Mouse (Mus musculus) cerebellum, adult 9-11 months (tissue): ENCODE measurements around the gene Ntrk3.

Source experiments
- DNase-seq: peaks from one replicate; pipeline ENCODE4 v3.0.0; 2022

The Ntrk3 gene

GRCm38 (mm10) chr7:78294322-78294721 is 443.5 kb downstream of the Ntrk3 start:
- no peak for DNase-seq

DNA sequence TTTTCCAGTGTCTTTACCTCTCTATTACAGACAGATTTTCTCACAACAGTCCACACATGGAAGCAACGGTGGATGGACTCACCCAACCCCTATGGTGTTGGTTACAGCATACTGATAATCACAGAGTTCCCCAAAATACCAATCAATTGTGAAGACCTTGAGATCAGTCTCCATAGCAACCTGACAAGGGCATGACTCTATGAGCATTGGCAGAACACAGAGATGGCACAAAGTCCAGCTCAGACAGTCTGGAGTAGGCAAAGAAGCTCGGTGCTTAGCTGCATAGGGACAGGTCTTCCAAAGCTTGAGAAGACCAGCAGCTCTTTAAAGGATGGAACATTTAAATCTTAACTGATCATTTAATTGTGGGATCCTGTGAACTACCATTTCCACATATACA is 447.6 kb downstream of the Ntrk3 start:
- DNase-seq = no peak

GRCm38 (mm10) chr7:78286516-78287238 is 451.1 kb downstream of the Ntrk3 start:
- DNase-seq = peak; percentile 91

GRCm38 (mm10) chr7:78269506-78270250 is 468.1 kb downstream of the Ntrk3 start:
- peak; percentile 44 for DNase-seq

- DNase-seq = no peak
Observed at GRCm38 (mm10) chr7:78267461-78268007, 470.3 kb downstream of the Ntrk3 start.

DNA sequence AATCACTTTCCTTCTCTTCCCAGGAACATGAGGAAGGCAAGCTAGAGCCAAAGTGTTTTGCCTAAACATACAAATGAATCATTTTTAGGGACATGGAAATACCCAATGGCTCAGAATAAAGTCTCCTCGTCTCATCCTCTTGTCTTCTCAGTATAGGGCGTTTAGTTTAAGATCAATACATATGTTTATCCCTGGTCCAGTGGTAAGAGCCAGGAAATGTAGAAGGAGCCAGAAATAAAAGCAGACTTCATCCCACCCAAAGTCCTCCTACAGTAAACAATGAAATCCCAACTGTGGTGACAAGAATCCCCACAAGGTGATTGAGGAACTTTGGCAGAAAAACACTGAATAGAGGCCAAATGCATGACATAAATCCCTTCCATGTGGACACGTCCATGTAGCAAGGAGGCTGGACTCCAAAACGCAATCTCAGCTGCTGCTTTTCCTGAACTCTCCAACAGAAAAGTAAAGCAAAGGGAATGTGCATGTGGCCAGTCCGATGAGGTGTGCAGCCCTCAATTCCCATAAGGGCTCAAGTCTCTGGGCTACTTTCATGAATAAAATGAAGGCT is 473.3 kb downstream of the Ntrk3 start:
- peak; percentile 42 for DNase-seq

GRCm38 (mm10) chr7:78261420-78262125 is 476.2 kb downstream of the Ntrk3 start:
- no peak for DNase-seq

DNA sequence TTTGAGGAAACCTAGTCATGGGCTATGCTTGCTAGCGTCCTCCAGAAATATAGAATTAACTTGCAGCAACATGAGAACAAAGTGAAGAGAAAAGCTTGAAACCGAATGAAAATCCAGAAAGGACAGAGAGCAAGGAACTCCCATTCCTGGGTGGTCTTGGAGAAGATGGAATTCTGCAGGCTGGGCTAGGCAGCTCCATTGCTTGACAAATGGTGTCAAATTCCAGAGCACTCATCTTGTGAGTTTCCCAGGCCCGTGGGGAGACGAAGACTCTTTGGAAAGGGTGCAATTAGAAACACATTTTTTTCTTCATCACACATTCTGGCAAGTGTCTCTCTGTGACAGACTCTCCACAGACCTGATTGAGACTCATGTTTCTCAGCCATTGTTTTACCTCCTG is 479.7 kb downstream of the Ntrk3 start:
- DNase-seq = no peak

GRCm38 (mm10) chr7:78253777-78254385 is 483.9 kb downstream of the Ntrk3 start:
- DNase-seq = no peak

- no peak for DNase-seq
Observed at GRCm38 (mm10) chr7:78248119-78248642, 489.6 kb downstream of the Ntrk3 start.

- DNase-seq = no peak
Observed at GRCm38 (mm10) chr7:78239012-78239411, 498.8 kb downstream of the Ntrk3 start.

DNA sequence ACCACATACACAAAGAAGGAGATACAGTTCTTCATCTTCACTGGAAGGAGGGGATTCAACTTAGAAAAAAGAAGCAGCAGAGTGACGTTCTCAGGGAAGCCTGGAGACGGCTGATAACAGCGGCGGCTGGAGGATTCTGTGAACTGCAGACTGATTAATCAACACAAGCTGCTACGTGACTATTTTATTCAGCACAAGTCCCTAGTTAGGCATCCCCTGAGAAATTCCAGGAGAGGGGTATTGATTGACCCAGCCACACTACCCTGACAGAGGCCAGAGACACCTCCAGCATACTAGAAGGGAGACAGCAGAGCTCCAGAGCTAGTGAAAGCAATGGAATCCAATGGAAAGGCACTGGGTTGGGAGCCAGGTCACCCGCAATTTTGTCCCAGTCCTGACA is 516.1 kb downstream of the Ntrk3 start:
- DNase-seq = no peak

- DNase-seq = no peak
Observed at GRCm38 (mm10) chr7:78220949-78221348, 516.9 kb downstream of the Ntrk3 start.

DNA sequence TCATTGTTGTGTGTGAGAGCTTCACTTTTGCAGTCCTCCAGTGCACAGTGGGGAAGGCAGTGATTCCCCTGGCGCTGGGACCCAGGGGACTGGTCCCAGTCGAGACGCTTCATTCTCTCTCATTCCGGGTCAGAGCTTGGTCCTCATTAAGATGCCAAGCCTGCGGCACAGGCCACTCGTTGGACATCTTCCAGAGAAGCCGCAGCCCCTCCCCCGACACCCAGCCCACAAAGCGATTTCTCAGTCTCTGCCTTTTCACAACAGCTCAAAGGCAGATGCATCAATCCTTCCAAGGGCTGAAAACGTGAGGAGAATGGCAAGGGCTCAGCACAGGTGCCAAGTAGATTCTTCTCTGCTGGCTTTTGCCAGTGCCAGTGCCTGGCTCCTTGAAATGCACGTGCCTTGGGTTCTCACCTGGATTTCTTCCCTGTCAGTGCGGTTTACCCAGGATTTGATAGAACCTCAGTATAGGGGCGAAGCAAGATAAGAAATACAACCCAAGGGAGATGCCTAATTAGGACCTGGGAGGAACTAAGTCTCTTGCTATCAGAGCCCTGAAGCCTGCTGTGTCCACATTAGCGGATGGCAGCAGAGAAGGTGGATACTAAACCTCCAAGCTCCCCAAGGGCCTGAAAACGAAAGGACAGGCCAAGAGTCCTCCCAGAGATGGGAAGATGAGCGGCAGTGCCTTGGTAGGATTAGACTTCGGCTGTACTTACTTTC is 546.7 kb downstream of the Ntrk3 start:
- DNase-seq = peak; percentile 52

- no peak for DNase-seq
Observed at GRCm38 (mm10) chr7:78185578-78185977, 552.2 kb downstream of the Ntrk3 start.

DNA sequence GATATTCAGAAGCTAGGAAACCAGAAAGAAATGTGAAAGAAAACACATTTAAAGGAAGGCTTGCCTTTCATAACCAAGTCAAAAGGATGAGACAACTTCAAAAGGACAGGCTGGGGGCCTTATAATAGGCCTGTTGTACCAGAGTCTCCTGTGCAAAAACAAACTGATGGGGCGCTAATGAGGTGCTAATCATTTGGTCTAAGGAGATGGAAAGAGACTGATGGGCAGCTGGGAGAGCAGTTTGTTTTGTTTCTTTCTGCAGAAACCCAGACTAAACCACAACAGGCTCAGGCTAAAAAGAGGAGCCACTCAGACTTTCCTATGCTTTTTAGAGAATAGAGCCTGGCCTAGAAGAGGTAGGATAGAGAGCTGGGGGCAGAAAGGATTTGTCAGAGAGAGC is 554.4 kb downstream of the Ntrk3 start:
- DNase-seq = no peak

DNA sequence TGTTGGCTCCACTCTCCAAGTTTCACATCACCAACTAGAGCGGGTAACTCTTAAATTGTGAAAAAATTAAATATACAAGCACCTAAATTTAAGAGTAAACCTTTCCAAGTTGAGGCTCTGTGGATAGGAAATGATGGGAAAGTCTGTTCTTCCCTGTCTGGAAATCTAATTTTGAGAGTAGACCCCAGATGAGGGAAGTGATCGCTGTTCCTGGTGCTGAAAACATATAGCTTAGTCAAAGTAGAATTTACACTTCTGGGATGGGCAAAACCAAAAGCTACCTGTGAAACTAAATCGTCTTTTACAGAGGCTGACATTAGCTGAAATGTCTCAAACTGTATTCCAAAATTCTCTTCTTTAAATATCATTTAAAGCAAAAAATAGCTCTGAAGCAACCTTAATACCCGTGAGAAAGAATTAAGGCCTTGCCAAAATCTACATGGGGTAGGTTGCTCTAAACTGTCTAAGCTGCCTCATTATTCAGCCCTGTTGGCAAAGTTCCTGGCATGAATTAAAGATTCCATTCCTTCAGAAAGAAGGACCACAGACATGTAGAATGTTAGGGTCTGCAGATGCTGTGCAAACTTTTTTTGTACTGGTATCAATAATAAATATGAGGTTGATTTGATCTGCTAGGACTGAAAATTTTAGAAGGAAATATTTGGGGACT is 557.7 kb downstream of the Ntrk3 start:
- no peak for DNase-seq

- no peak for DNase-seq
Observed at GRCm38 (mm10) chr7:78172267-78172955, 565.4 kb downstream of the Ntrk3 start.

GRCm38 (mm10) chr7:78165466-78165865 is 572.3 kb downstream of the Ntrk3 start:
- no peak for DNase-seq

DNA sequence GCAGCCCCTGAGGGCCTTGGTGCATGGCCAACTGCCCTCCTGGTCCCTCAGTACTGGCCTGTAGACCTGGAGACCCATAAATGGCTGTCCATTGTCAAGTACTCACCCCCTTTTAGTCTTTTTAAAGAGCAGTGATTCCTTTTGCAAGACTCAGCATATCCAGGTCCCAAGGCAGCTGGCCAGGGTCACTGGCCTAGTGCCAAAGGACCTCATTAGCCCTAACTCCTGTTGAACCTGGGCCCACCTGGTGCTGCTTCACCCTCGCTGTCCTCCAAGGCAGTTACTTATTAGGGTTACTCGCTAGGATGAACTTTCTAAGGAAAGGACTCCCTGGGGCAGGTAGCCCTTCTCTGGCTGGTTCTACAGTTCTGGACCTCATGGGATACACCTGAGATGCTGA is 579.9 kb downstream of the Ntrk3 start:
- DNase-seq = no peak

DNA sequence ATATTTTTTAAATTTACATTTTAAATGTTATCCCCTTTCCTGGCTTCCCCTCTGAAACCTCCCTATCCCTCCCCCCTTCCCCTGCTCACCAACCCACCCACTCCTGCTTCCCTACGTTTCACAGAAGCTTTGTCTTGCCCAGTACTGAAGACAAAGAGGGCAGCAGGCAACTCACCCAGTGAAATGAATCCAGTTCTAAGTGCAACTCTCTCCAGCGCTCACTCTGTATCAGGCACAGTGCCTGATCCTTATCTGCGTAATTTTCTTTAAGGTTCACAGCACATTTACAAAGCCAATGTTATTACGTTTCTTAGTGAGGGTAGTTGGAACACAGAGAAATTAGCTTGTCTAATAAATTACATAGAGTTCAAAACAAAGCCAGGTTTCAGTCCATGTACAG is 592.6 kb downstream of the Ntrk3 start:
- DNase-seq = no peak
